Mouse (Mus musculus) olfactory bulb, adult 2 months (tissue): ENCODE measurements around the gene Stk10. TPM values are rescaled to one million over a fixed set of nuclear protein-coding genes. Genes with fewer than 3 reads are reported as not detected.
"Not testable (repeated sequence)": the region's sequence is repeated elsewhere in the genome, so short reads cannot be mapped to it uniquely, and the experiment has no call there.

ENCODE experiments used
- H3K27ac ChIP-seq: fragments of 200-500 bp; 2 replicates; pipeline ENCODE4 v1.5.1; 2012; ENCODE audit warnings: low read depth, low read length; ENCODE audit not compliant: insufficient read depth
- H3K4me1 ChIP-seq: fragments of 200-500 bp; 2 replicates; pipeline ENCODE4 v1.6.1; 2012; ENCODE audit warnings: low read length; ENCODE audit not compliant: control insufficient read depth, insufficient read depth
- H3K4me3 ChIP-seq: fragments of 200-500 bp; 2 replicates; pipeline ENCODE4 v1.5.1; 2012; ENCODE audit warnings: mild to moderate bottlenecking, low read depth, low read length, moderate library complexity; ENCODE audit not compliant: insufficient read depth
- CTCF ChIP-seq: fragments of 200-500 bp; IDR thresholded peaks from 2 replicates; pipeline ENCODE4 v1.5.1; 2012; ENCODE audit warnings: low read depth, mild to moderate bottlenecking, low read length, moderate library complexity; ENCODE audit not compliant: insufficient read depth
- POLR2A ChIP-seq: fragments of 200-500 bp; IDR thresholded peaks from 2 replicates; pipeline ENCODE4 v1.6.1; 2012; ENCODE audit warnings: mild to moderate bottlenecking, low read depth, low read length, moderate library complexity; ENCODE audit not compliant: insufficient read depth
- WGBS: fragments of 180-500 bp; shearing (Covaris S2); methylation state at CpG from one replicate; pipeline ENCODE4 v1.1.7; 2018; 5-methylcytosine and 5-hydroxymethylcytosine counted together
- polyA plus RNA-seq: library from polyadenylated mRNA; stranded (reverse); fragments of >200 nt; gene quantifications from 2 replicates; pipeline ENCODE4 v1.2.4, GENCODE M21; 2012; ENCODE audit warnings: low replicate concordance; ENCODE audit not compliant: missing spikeins, insufficient read depth, insufficient read length

The Stk10 gene
- polyA plus RNA-seq, 1 experiment, result not detected

DNA sequence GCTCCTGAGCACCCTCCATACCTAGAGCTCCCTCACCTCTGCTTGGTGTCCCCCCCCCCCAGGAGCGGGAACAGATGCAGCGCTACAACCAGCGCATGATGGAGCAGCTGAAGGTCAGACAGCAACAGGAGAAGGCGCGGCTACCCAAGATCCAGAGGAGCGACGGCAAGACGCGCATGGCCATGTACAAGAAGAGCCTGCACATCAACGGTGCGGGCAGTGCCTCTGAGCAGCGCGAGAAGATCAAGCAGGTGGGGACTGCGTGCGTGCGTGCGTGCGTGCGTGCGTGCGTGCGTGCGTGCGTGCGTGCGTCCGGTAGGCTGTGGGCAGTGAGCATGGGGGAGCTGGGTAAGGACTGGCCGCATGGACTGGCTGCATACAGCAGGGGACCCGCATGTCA, 81.4 kb downstream of the Stk10 start:
- Histone ChIP-seq H3K4me1 (peaks cover 8% of the 10 kb centered on the region), H3K4me3 (no peak overlapping the region), H3K27ac (no peak overlapping the region)
- TF ChIP-seq POLR2A (no peak), CTCF (no peak)
- 96% methylated on average over 29 of the region's 29 CpGs for WGBS

GRCm38 (mm10) chr11:32615561-32615960, 82.5 kb downstream of the Stk10 start:
- peaks cover 8% of the 10 kb centered on the region for H3K4me1 ChIP-seq
- no peak overlapping the region for H3K27ac ChIP-seq
- TF ChIP-seq POLR2A (no peak), CTCF (no peak)
- H3K4me3 ChIP-seq, result no peak overlapping the region
- 33% methylated on average over 11 of the region's 11 CpGs for WGBS

GRCm38 (mm10) chr11:32616091-32616490, 83.0 kb downstream of the Stk10 start:
- TF ChIP-seq POLR2A (no peak), CTCF (no peak)
- Histone ChIP-seq H3K27ac (no peak overlapping the region), H3K4me1 (peaks cover 8% of the 10 kb centered on the region), H3K4me3 (no peak overlapping the region)
- 85% methylated on average over 6 of the region's 6 CpGs for WGBS

- Histone ChIP-seq H3K4me1 (peaks cover 8% of the 10 kb centered on the region), H3K27ac (no peak overlapping the region), H3K4me3 (no peak overlapping the region)
- WGBS, result 88% methylated on average over 1 of the region's 1 CpGs
- TF ChIP-seq CTCF, result no peak
- TF ChIP-seq POLR2A, result no peak
Observed at GRCm38 (mm10) chr11:32618036-32618435, 84.9 kb downstream of the Stk10 start.

- not testable (repeated sequence) for H3K27ac ChIP-seq, H3K4me1 ChIP-seq, H3K4me3 ChIP-seq
- 89% methylated on average over 5 of the region's 5 CpGs for WGBS
Observed at GRCm38 (mm10) chr11:32618641-32619040, 85.5 kb downstream of the Stk10 start.

DNA sequence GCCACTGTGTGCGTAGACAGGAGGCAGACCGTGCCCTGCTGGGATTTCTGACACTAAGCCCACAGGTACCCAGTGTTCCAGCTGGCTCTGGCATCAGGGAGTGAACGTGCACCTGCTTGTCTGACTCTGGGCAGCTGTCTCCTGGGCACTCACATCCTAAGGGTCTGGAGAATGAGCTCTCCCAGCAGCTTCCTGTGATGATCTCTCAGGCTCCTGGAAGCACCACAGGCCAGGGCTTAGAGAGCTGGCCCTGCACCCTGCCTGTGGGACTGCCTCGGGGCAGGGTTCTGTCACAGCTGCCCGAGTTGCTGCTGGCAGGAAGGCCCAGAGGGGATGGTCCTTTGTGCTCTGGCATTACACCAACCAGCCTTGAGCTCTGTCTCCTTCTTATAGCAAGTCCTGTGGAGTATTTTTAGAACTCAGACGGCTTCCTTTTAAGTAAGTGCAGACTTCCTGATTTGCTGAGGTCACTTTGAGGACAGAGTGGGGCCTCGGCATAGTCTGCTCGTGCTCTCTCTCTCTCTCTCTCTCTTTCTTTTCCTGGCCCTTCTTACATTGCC, 86.2 kb downstream of the Stk10 start:
- H3K4me1 ChIP-seq, result peaks cover 8% of the 10 kb centered on the region
- no peak overlapping the region for H3K4me3 ChIP-seq
- 34% methylated on average over 8 of the region's 8 CpGs for WGBS
- peak overlapping the region; percentile 3; the same call in 1 of the 2 replicates for H3K27ac ChIP-seq
- TF ChIP-seq POLR2A, result no peak
- TF ChIP-seq CTCF, result no peak

DNA sequence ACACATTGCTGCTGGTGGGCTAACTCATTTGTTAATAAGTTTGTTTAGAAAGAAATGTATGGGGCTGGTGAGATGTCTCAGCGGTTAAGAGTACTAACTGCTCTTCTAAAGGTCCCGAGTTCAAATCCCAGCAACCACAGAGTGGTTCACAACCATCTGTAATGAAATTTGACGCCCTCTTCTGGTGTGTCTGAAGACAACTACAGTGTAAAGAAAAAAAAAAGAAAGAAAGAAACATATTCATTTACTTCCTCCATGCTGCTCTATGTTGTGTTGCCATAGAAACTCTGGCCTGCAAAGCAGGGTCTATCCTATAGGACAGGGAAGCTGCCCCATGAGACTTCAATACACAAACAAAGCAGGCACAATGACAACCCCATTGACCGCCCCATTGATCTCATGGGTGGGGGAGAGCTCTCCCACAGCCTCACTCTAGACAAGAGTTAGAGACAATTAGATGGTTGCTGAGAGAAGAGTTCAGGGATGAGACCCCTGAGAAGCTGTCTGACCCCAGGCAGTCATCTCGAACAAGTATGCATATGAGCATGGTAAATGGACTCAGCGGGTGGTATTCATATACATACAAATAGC, 86.9 kb downstream of the Stk10 start:
- Histone ChIP-seq H3K4me3 (no peak overlapping the region), H3K4me1 (peaks cover 8% of the 10 kb centered on the region), H3K27ac (no peak overlapping the region)
- 91% methylated on average over 6 of the region's 6 CpGs for WGBS
- TF ChIP-seq POLR2A (no peak), CTCF (no peak)

- Histone ChIP-seq H3K4me1 (peaks cover 5% of the 10 kb centered on the region), H3K4me3 (no peak overlapping the region), H3K27ac (no peak overlapping the region)
- WGBS, result 93% methylated on average over 12 of the region's 12 CpGs
- no peak for TF ChIP-seq CTCF
- no peak for TF ChIP-seq POLR2A
Observed at GRCm38 (mm10) chr11:32621831-32622478, 88.8 kb downstream of the Stk10 start.

DNA sequence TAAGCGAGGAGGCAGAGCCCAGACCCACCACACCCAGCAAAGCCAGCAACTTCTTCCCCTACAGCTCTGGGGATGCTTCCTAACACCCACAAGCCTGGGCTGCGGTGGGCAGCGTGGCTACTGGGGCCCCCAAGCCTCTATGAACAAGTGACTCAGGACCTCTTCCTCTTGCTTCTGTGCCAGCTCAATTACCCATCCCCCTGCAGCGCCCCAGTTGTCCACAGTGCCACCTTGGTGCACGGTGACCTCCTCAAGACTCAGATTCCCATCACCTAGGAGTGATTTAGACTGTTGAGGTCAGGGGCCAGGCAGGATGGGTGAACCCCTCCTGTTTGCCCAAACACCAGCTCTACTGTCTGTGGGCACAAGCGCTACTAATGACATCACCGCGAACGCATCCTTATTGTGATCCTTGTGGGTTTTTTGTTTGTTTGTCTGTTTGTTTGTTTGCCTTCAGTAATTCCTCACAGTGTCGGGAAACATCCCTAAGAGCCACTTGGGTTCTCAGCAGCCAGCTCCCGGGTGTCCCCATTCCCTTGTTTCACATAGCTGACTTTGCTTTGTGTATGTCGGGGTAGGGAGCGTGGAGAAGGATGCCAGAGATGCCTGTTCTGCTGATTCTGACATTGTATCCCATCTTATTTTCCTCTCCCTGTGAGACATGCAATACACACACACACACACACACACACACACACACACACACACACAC, 89.5 kb downstream of the Stk10 start:
- TF ChIP-seq CTCF (no peak), POLR2A (no peak)
- H3K4me1 ChIP-seq, result peaks cover 5% of the 10 kb centered on the region
- 91% methylated on average over 13 of the region's 13 CpGs for WGBS
- H3K4me3 ChIP-seq, result no peak overlapping the region
- H3K27ac ChIP-seq, result no peak overlapping the region
